8 mouse cellular contexts compared by ENCODE assay signal in the genomic region with DNA sequence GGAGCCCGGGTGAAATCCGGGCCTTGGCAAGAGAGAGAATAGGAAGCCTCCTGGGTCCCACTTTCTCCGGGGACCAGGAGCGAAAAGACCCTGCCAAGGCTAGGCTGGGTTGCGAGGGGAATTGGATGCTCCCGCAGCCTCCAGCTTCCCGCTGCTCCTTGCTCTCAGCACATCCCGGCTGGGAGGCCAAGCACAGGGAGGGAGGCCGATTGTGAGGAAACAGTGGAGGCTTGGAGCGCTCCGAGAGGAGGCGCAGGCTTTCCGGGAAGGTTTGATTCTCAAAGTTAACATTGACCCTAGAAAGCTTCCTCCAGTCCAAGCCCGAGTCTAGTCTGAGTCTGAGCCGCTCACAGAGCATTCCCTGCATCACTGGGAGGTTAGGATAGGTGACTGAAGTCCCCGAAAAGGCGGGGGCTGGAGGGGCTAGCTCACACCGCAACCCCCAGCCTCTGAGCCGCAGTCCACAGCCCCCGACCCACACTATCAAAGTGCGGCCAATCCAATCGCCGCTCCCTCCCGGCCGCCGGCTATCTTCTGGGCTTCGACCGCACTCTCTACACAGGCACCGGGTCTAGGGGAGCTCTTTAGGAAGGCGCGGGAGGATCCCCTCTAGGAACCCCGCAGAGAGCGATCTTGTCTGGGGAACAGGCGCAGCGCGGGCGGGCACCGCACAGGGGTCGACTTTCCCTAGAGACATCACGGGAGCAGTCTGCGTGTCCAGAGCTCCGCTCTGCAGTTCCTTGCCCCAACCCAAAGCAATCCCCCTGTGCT. TPM values are rescaled to one million over a fixed set of nuclear protein-coding genes. Genes with fewer than 3 reads are reported as not detected.
DNase-seq lines count a peak whose midpoint lies in the region; ATAC-seq and TF ChIP-seq lines count a peak whose summit lies in the region.

No protein-coding gene starts in this region.

- H3K27me3 ChIP-seq in hindbrain, embryonic 16.5 days (replicated peaks; ENCODE audit: control insufficient read depth, insufficient read depth, low read length) = no peaks in the 10 kb centered on the region
- H3K27me3 ChIP-seq in limb, embryonic 14.5 days (ENCODE audit: control insufficient read depth, insufficient read depth, low read length) = no peaks in the 10 kb centered on the region
- peaks cover 2% of the 10 kb centered on the region; the same call in 1 of the 2 replicates for H3K27me3 ChIP-seq in midbrain, embryonic 16.5 days (ENCODE audit: control insufficient read depth, insufficient read depth, low read depth, low read length)

- no peaks in the 10 kb centered on the region for H3K9me3 ChIP-seq in hindbrain, embryonic 16.5 days (ENCODE audit: control insufficient read depth, low read length)
- H3K9me3 ChIP-seq in limb, embryonic 14.5 days (ENCODE audit: control insufficient read depth, low read length) = no peaks in the 10 kb centered on the region
- no peaks in the 10 kb centered on the region for H3K9me3 ChIP-seq in midbrain, embryonic 16.5 days (replicated peaks; ENCODE audit: control insufficient read depth, low read length, poor library complexity, severe bottlenecking)

- under 1% methylated on average over 41 of the region's 42 CpGs for WGBS in hindbrain, embryonic 16.5 days
- 0% methylated on average over 30 of the region's 42 CpGs for WGBS in limb, embryonic 14.5 days
- under 1% methylated on average over 42 of the region's 42 CpGs for WGBS in midbrain, embryonic 16.5 days

- H3K36me3 ChIP-seq in hindbrain, embryonic 16.5 days (ENCODE audit: control insufficient read depth, insufficient read depth, low read length) = no peaks in the 10 kb centered on the region
- 0 out of 2 replicates have a peak, but pooled peaks cover 2% of the 10 kb centered on the region for H3K36me3 ChIP-seq in limb, embryonic 14.5 days (ENCODE audit: control insufficient read depth, insufficient read depth, low read length)
- no peaks in the 10 kb centered on the region for H3K36me3 ChIP-seq in midbrain, embryonic 16.5 days (ENCODE audit: control insufficient read depth, insufficient read depth, low read length)

- TF ChIP-seq POLR2A in limb, embryonic 14.5 days (IDR thresholded peaks at IDR 0.05; ENCODE audit: borderline replicate concordance, extremely low read depth, insufficient read depth, insufficient read length) = no peak

- H3K4me3 ChIP-seq in hindbrain, embryonic 16.5 days (ENCODE audit: low read length) = peak overlapping the region; percentile 87
- peak overlapping the region; percentile 85 for H3K4me3 ChIP-seq in limb, embryonic 14.5 days (replicated peaks; ENCODE audit: low read length)
- H3K4me3 ChIP-seq in midbrain, embryonic 16.5 days (ENCODE audit: low read depth, low read length) = peak overlapping the region; percentile 70

- peak overlapping the region; percentile 94 for H3K27ac ChIP-seq in hindbrain, embryonic 16.5 days (ENCODE audit: low read depth, low read length)
- H3K27ac ChIP-seq in limb, embryonic 14.5 days (replicated peaks; ENCODE audit: low read depth, low read length) = peak overlapping the region; percentile 99
- H3K27ac ChIP-seq in midbrain, embryonic 16.5 days (ENCODE audit: low read length) = peak overlapping the region; percentile 93

- peak; percentile 44 for DNase-seq in R1 (ENCODE audit: low read depth, low spot score)
- peak; percentile 66 for DNase-seq in brain, adult 2 months (ENCODE audit: low read depth, low spot score)
- DNase-seq in frontal cortex, postnatal 36 days (ENCODE audit: low spot score in 2 of 2) = peak; percentile 63 to 64
- DNase-seq in limb, embryonic 14.5 days (ENCODE audit: low spot score) = peak; percentile 41
- DNase-seq in testis, postnatal 14 days (ENCODE audit: low spot score) = peak; percentile 31
- DNase-seq in MN1 (ENCODE audit: low spot score) = no peak

- peaks cover 10% of the 10 kb centered on the region for H3K4me1 ChIP-seq in hindbrain, embryonic 16.5 days (ENCODE audit: control insufficient read depth, insufficient read depth, low read depth, low read length)
- H3K4me1 ChIP-seq in limb, embryonic 14.5 days (ENCODE audit: control insufficient read depth, insufficient read depth, low read length) = peaks cover 9% of the 10 kb centered on the region; the same call in 1 of the 2 replicates
- peaks cover 16% of the 10 kb centered on the region for H3K4me1 ChIP-seq in midbrain, embryonic 16.5 days (ENCODE audit: control insufficient read depth, insufficient read depth, low read length)

- peak; percentile 49 for ATAC-seq in hindbrain, embryonic 16.5 days
- ATAC-seq in limb, embryonic 14.5 days (ENCODE audit: low FRiP score, low read depth) = peak; percentile 5; the same call in 1 of the 2 replicates
- peak; percentile 58 for ATAC-seq in midbrain, embryonic 16.5 days

- peak overlapping the region; percentile 83 for H3K4me2 ChIP-seq in hindbrain, embryonic 16.5 days (ENCODE audit: low read length)
- peak overlapping the region; percentile 81 for H3K4me2 ChIP-seq in limb, embryonic 14.5 days (replicated peaks; ENCODE audit: low read depth, low read length, severe bottlenecking)
- H3K4me2 ChIP-seq in midbrain, embryonic 16.5 days (ENCODE audit: low read length) = peak overlapping the region; percentile 84

- peak overlapping the region; percentile 95 for H3K9ac ChIP-seq in hindbrain, embryonic 16.5 days (ENCODE audit: low read depth, low read length)
- peak overlapping the region; percentile 99 for H3K9ac ChIP-seq in limb, embryonic 14.5 days (ENCODE audit: low read depth, low read length, severe bottlenecking)
- H3K9ac ChIP-seq in midbrain, embryonic 16.5 days (ENCODE audit: low read depth, low read length) = peak overlapping the region; percentile 84

RNA-seq across cellular contexts. Expression of a gene that starts 1.4 kb away (rescaled TPM):
- polyA plus RNA-seq in hindbrain, embryonic 16.5 days (2015; fragmentation: Nextera tagmentation; extraction: Ambion mirVana) = 37.9 and 45.3 TPM in 2 replicates
- 178 and 213 TPM in 2 replicates for polyA plus RNA-seq in limb, embryonic 14.5 days (2012; rRNA removed)
- 245 and 282 TPM in 2 replicates for polyA plus RNA-seq in limb, embryonic 14.5 days (2014; fragmentation: Nextera tagmentation; extraction: Ambion mirVana)
- 32.8 and 37.0 TPM in 2 replicates for polyA plus RNA-seq in midbrain, embryonic 16.5 days (2015; fragmentation: Nextera tagmentation; extraction: Ambion mirVana)

Comparison
In these comparisons a context has a peak if more than half of its experiments do, and no peak if none do; other contexts are left out.
1. ATAC-seq: peak in every context shown above with its lines; median percentile 58 in midbrain, embryonic 16.5 days; 49 in hindbrain, embryonic 16.5 days; 5 in limb, embryonic 14.5 days.